Mouse (Mus musculus): ENCODE results near the gene Gm17581. TPM values are rescaled to one million over a fixed set of nuclear protein-coding genes. Genes with fewer than 3 reads are reported as not detected.
"Not testable (repeated sequence)": the region's sequence is repeated elsewhere in the genome, so short reads cannot be mapped to it uniquely, and the experiment has no call there.

Gene Gm17581
- polyA plus RNA-seq, 1 experiment = not detected

DNA sequence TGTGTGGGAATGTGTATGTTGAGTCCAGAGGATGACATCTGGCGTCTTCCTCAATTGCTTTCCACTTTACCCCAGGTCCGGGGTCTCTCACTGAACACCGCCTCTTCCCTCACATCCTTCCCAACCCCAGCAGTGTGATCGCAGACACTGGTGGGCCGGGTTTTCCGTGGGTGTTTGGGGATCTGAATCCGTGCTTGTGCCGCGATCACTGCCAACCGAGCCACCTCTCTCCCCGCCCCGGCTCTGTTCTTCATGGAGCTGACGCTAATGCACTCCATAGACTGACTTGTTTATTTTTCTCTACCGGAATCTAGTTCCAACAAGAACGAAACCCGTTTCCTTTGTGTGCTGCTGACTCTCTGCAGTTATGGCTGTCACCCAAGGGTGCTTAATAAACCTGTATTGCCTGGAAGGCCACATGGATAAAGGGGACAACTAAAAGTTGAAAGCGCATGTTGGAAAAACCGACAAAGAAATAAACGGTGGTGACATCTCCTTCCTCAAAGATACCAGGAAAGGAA lies 34.2 kb downstream of the Gm17581 start:
- peaks cover 8% of the 10 kb centered on the region for H3K36me3 ChIP-seq (ENCODE audit: control insufficient read depth, insufficient read depth)
- H3K79me2 ChIP-seq (ENCODE audit: control insufficient read depth, insufficient read depth) = no peaks in the 10 kb centered on the region
- no peak overlapping the region for H3K4me2 ChIP-seq (ENCODE audit: low read depth)
- no peak overlapping the region for H3K4me3 ChIP-seq
- TF ChIP-seq POLR2AphosphoS2 (IDR thresholded peaks at IDR 0.05; ENCODE audit: insufficient read length, low read depth) (no peak), MAX (IDR thresholded peaks at IDR 0.05; ENCODE audit: low read depth) (no peak), USF1 (IDR thresholded peaks at IDR 0.05; ENCODE audit: low read depth) (no peak), TCF3 (IDR thresholded peaks at IDR 0.05; ENCODE audit: insufficient read length, low read depth) (no peak), MYOG (IDR thresholded peaks at IDR 0.05; ENCODE audit: control insufficient read depth in 1 of 3, insufficient read depth in 1 of 3, insufficient read length in 2 of 3, low read depth in 2 of 3) (no peak), POLR2A (IDR thresholded peaks at IDR 0.05; ENCODE audit: insufficient read length, low read depth) (no peak), SRF (IDR thresholded peaks at IDR 0.05; ENCODE audit: control insufficient read depth, insufficient read length, low read depth) (no peak), MYOD1 (IDR thresholded peaks at IDR 0.05; ENCODE audit: control insufficient read depth in 1 of 3, insufficient read length in 2 of 3, low read depth in 2 of 3) (no peak), TCF12 (IDR thresholded peaks at IDR 0.05; ENCODE audit: insufficient read depth, poor library complexity, severe bottlenecking) (no peak), CEBPB (IDR thresholded peaks at IDR 0.05; ENCODE audit: insufficient read depth, poor library complexity, severe bottlenecking) (no peak), E2F4 (IDR thresholded peaks at IDR 0.05; ENCODE audit: insufficient read depth) (no peak), REST (IDR thresholded peaks at IDR 0.05; ENCODE audit: insufficient read depth, insufficient read length) (no peak)
- H3K27me3 ChIP-seq (ENCODE audit: control insufficient read depth, insufficient read depth, insufficient read length) = no peaks in the 10 kb centered on the region
- H3ac ChIP-seq (ENCODE audit: control insufficient read depth, insufficient read length) = no peak overlapping the region

GRCm38 (mm10) chr2:155698443-155698842 lies 37.2 kb downstream of the Gm17581 start:
- H3K79me2 ChIP-seq (ENCODE audit: control insufficient read depth, insufficient read depth); H3K4me2 ChIP-seq (ENCODE audit: low read depth); H3K4me3 ChIP-seq; H3K27me3 ChIP-seq (ENCODE audit: control insufficient read depth, insufficient read depth, insufficient read length); H3ac ChIP-seq (ENCODE audit: control insufficient read depth, insufficient read length); H3K36me3 ChIP-seq (ENCODE audit: control insufficient read depth, insufficient read depth): not testable (repeated sequence)

DNA sequence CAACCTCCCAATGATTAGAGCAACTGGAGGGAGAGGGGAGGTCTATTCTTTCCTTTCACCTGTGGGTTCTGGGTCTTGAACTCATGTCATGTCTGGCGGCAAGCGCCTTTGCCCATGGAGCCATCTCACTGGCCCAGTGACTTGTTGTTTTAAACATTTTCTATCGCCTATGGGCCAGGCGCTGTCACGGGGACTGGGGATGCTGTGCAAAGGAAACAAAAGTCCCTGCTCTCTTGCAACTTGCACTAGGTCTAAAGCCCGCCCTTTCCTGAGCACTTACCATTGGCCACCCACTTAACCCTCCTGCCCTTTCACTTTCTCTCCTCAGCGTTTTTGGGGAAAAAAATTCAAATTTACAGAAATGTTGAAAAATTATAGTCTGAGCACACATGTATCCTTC lies 38.8 kb downstream of the Gm17581 start:
- Histone ChIP-seq H3K4me2 (ENCODE audit: low read depth) (peak overlapping the region; percentile 4), H3K36me3 (ENCODE audit: control insufficient read depth, insufficient read depth) (no peaks in the 10 kb centered on the region), H3K79me2 (ENCODE audit: control insufficient read depth, insufficient read depth) (no peaks in the 10 kb centered on the region), H3K4me3 (no peak overlapping the region), H3ac (ENCODE audit: control insufficient read depth, insufficient read length) (no peak overlapping the region), H3K27me3 (ENCODE audit: control insufficient read depth, insufficient read depth, insufficient read length) (no peaks in the 10 kb centered on the region)
- TF ChIP-seq POLR2AphosphoS2 (IDR thresholded peaks at IDR 0.05; ENCODE audit: insufficient read length, low read depth) (no peak), SRF (IDR thresholded peaks at IDR 0.05; ENCODE audit: control insufficient read depth, insufficient read length, low read depth) (no peak), CEBPB (IDR thresholded peaks at IDR 0.05; ENCODE audit: insufficient read depth, poor library complexity, severe bottlenecking) (no peak), MYOD1 (IDR thresholded peaks at IDR 0.05; ENCODE audit: control insufficient read depth in 1 of 3, insufficient read length in 2 of 3, low read depth in 2 of 3) (no peak)

DNA sequence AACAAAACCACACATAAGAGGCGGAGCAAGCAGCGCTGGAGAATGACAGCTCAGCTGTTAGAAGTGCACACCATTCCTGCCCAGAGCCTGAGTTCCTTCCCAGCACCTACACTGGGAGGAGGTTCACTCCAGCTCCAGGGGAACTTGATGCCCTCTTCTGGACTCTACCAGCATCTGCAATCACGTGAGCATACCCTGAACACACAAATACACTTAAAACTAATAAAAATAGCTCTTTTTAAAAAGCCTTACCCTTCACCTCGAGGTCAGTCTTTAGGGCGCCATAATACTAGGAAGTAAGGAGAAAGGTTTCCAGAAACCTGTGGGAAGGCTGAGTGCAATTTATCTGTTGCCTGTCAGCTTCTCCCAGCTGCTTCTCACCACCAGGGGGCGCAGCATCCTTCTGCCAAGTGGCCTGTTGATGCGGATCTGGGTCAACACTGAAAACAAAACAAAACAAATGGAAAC lies 39.5 kb downstream of the Gm17581 start:
- Histone ChIP-seq H3K4me3 (no peak overlapping the region), H3ac (ENCODE audit: control insufficient read depth, insufficient read length) (no peak overlapping the region), H3K27me3 (ENCODE audit: control insufficient read depth, insufficient read depth, insufficient read length) (no peaks in the 10 kb centered on the region), H3K4me2 (ENCODE audit: low read depth) (peak overlapping the region; percentile 32), H3K36me3 (ENCODE audit: control insufficient read depth, insufficient read depth) (no peaks in the 10 kb centered on the region), H3K79me2 (ENCODE audit: control insufficient read depth, insufficient read depth) (peaks cover 7% of the 10 kb centered on the region)
- TF ChIP-seq MYOD1 (IDR thresholded peaks at IDR 0.05; ENCODE audit: control insufficient read depth in 1 of 3, insufficient read length in 2 of 3, low read depth in 2 of 3) (peak in 2 of 3 experiments; percentile 3 to 44), TCF12 (IDR thresholded peaks at IDR 0.05; ENCODE audit: insufficient read depth, poor library complexity, severe bottlenecking) (no peak), MYOG (IDR thresholded peaks at IDR 0.05; ENCODE audit: control insufficient read depth in 1 of 3, insufficient read depth in 1 of 3, insufficient read length in 2 of 3, low read depth in 2 of 3) (no peak), MAX (IDR thresholded peaks at IDR 0.05; ENCODE audit: low read depth) (no peak), TCF3 (IDR thresholded peaks at IDR 0.05; ENCODE audit: insufficient read length, low read depth) (no peak), REST (IDR thresholded peaks at IDR 0.05; ENCODE audit: insufficient read depth, insufficient read length) (no peak)

DNA sequence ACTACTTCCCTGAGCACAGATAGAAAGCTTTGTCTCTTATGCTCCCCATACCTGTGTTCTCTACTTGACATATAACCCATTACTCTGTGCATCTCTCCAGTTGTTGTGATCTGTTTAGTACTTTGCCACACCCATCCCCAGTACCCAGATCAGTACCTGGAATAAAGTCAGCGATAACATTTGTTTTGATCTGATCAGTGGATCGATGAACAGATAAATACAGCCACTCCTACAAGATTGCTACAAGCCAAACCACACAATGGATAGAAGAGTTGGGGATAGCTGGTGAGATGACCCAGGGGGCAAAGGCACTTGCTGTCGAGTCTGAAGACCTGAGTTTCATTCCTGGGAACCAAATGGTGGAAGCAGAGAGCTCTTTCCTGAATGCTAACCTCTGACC lies 40.4 kb downstream of the Gm17581 start:
- no peaks in the 10 kb centered on the region for H3K36me3 ChIP-seq (ENCODE audit: control insufficient read depth, insufficient read depth)
- no peak overlapping the region for H3K4me2 ChIP-seq (ENCODE audit: low read depth)
- no peak overlapping the region for H3K4me3 ChIP-seq
- TF ChIP-seq REST (IDR thresholded peaks at IDR 0.05; ENCODE audit: insufficient read depth, insufficient read length) (no peak), CEBPB (IDR thresholded peaks at IDR 0.05; ENCODE audit: insufficient read depth, poor library complexity, severe bottlenecking) (no peak), E2F4 (IDR thresholded peaks at IDR 0.05; ENCODE audit: insufficient read depth) (no peak), USF1 (IDR thresholded peaks at IDR 0.05; ENCODE audit: low read depth) (no peak), TCF12 (IDR thresholded peaks at IDR 0.05; ENCODE audit: insufficient read depth, poor library complexity, severe bottlenecking) (no peak), MYOD1 (IDR thresholded peaks at IDR 0.05; ENCODE audit: control insufficient read depth in 1 of 3, insufficient read length in 2 of 3, low read depth in 2 of 3) (no peak), POLR2A (IDR thresholded peaks at IDR 0.05; ENCODE audit: insufficient read length, low read depth) (no peak), SRF (IDR thresholded peaks at IDR 0.05; ENCODE audit: control insufficient read depth, insufficient read length, low read depth) (no peak), MYOG (IDR thresholded peaks at IDR 0.05; ENCODE audit: control insufficient read depth in 1 of 3, insufficient read depth in 1 of 3, insufficient read length in 2 of 3, low read depth in 2 of 3) (no peak), POLR2AphosphoS2 (IDR thresholded peaks at IDR 0.05; ENCODE audit: insufficient read length, low read depth) (no peak), MAX (IDR thresholded peaks at IDR 0.05; ENCODE audit: low read depth) (no peak), TCF3 (IDR thresholded peaks at IDR 0.05; ENCODE audit: insufficient read length, low read depth) (no peak)
- no peaks in the 10 kb centered on the region for H3K27me3 ChIP-seq (ENCODE audit: control insufficient read depth, insufficient read depth, insufficient read length)
- peaks cover 15% of the 10 kb centered on the region for H3K79me2 ChIP-seq (ENCODE audit: control insufficient read depth, insufficient read depth)
- no peak overlapping the region for H3ac ChIP-seq (ENCODE audit: control insufficient read depth, insufficient read length)
